Mouse (Mus musculus) liver, embryonic 12.5 days (tissue): Measurements from ENCODE around the gene Tmco4. TPM values are rescaled to one million over a fixed set of nuclear protein-coding genes. Genes with fewer than 3 reads are reported as not detected.

ENCODE experiments used
- polyA plus RNA-seq: library from polyadenylated mRNA; unstranded; fragments of >200 nt; fragmentation: Nextera tagmentation; extraction: Ambion mirVana; gene quantifications from 2 replicates; pipeline ENCODE4 v1.2.1, GENCODE M21; 2016

Gene Tmco4
- polyA plus RNA-seq, 1 experiment from 2014 or later = 2.5 TPM

Other genes starting within 250 kb of the Tmco4 start
- 0.10 TPM in 1 of 2 replicates, not detected in the other for gene Pla2g2c, start 248.1 kb upstream of the Tmco4 start, polyA plus RNA-seq
- 0.16 and 0.23 TPM in 2 replicates for gene Ubxn10, start 235.7 kb upstream of the Tmco4 start, polyA plus RNA-seq
- gene Pla2g2f, start 215.3 kb upstream of the Tmco4 start, polyA plus RNA-seq = not detected in 2 replicates
- gene Pla2g2d, start 197.2 kb upstream of the Tmco4 start, polyA plus RNA-seq = 0.05 and 0.06 TPM in 2 replicates
- gene Pla2g5, start 109.4 kb upstream of the Tmco4 start, polyA plus RNA-seq = not detected in 2 replicates
- not detected in 2 replicates for gene Gm13030, start 98.9 kb upstream of the Tmco4 start, polyA plus RNA-seq
- not detected in 2 replicates for gene Pla2g2e, start 94.9 kb upstream of the Tmco4 start, polyA plus RNA-seq
- gene Otud3, start 58.9 kb upstream of the Tmco4 start, polyA plus RNA-seq = 2.3 and 2.5 TPM in 2 replicates
- not detected in 2 replicates for gene Rnf186, start 5.8 kb upstream of the Tmco4 start, polyA plus RNA-seq
- 0.10 TPM in 1 of 2 replicates, not detected in the other for gene Htr6, start 102.7 kb downstream of the Tmco4 start, polyA plus RNA-seq
- 2.1 and 2.5 TPM in 2 replicates for gene Nbl1, start 120.1 kb downstream of the Tmco4 start, polyA plus RNA-seq
- 401 and 406 TPM in 2 replicates for gene Minos1, start 158.2 kb downstream of the Tmco4 start, polyA plus RNA-seq
- gene Capzb, start 220.0 kb downstream of the Tmco4 start, polyA plus RNA-seq = 208 and 209 TPM in 2 replicates